Comparison of ENCODE assay signal across 14 mouse cellular contexts in genomic region chr19:43775433-43775832, GRCm38 (mm10). TPM values are rescaled to one million over a fixed set of nuclear protein-coding genes. Genes with fewer than 3 reads are reported as not detected.
"Had no signal": no experiment of that assay in that cellular context is flagged by ENCODE, and none has a peak within 500 bp of the region (broad histone marks: within the 10 kb centered on the region; RNA-seq: fewer than 3 reads in every experiment).

No protein-coding gene starts in this region.

- ATAC-seq: midbrain, embryonic 15.5 days had no signal

- H3K27ac ChIP-seq: limb, embryonic 13.5 days; midbrain, embryonic 15.5 days; neural tube, embryonic 13.5 days; stomach, postnatal 0 days had no signal

- H3K36me3 ChIP-seq: limb, embryonic 13.5 days; midbrain, embryonic 15.5 days; neural tube, embryonic 13.5 days had no signal

- DNase-seq: kidney, postnatal 10 days; left cerebral cortex, postnatal 4 days; lung, embryonic 14.5 days; lung, postnatal 10 days; lung, postnatal 4 days; right cerebral cortex, postnatal 14 days; thymus, postnatal 4 days had no signal

- H3K27me3 ChIP-seq: limb, embryonic 13.5 days; megakaryocyte, embryonic 14.5 days; midbrain, embryonic 15.5 days; neural tube, embryonic 13.5 days had no signal

- H3K9me3 ChIP-seq: limb, embryonic 13.5 days; megakaryocyte, embryonic 14.5 days; midbrain, embryonic 15.5 days; neural tube, embryonic 13.5 days had no signal

- H3K4me2 ChIP-seq: limb, embryonic 13.5 days; liver, embryonic 11.5 days; lung, embryonic 14.5 days; midbrain, embryonic 11.5 days; midbrain, embryonic 15.5 days; neural tube, embryonic 13.5 days had no signal

- H3K4me1 ChIP-seq: limb, embryonic 13.5 days; midbrain, embryonic 15.5 days; neural tube, embryonic 13.5 days had no signal

- H3K9ac ChIP-seq: limb, embryonic 13.5 days; lung, embryonic 14.5 days; midbrain, embryonic 15.5 days; neural tube, embryonic 13.5 days had no signal

- H3K4me3 ChIP-seq: limb, embryonic 13.5 days; megakaryocyte, embryonic 14.5 days; midbrain, embryonic 15.5 days; neural tube, embryonic 13.5 days had no signal

RNA-seq across cellular contexts. Expression of gene Abcc2, which starts 6.6 kb away (rescaled TPM):
- polyA plus RNA-seq: lung, embryonic 14.5 days; midbrain, embryonic 11.5 days had no signal
